Mouse (Mus musculus) CH12.LX (cell line): Measurements from ENCODE around the gene Ift43. TPM values are rescaled to one million over a fixed set of nuclear protein-coding genes. Genes with fewer than 3 reads are reported as not detected.

Source experiments
- DNase-seq: peaks from one replicate; pipeline ENCODE4 v3.0.0-alpha.2; 2013; ENCODE audit errors: extremely low read depth
- H3K27ac ChIP-seq: 2 replicates; pipeline ENCODE4 v1.5.1; 2012; ENCODE audit warnings: low read depth, mild to moderate bottlenecking, control low read depth, moderate library complexity; ENCODE audit not compliant: insufficient read depth
- H3K27me3 ChIP-seq: replicated peaks from 2 replicates; pipeline ENCODE3; 2012; ENCODE audit warnings: inconsistent platforms
- H3K36me3 ChIP-seq, 2 experiments: replicated peaks in 1 of 2; 2 replicates each; pipeline versions ENCODE3 to v1.6.1; 2012; ENCODE audit warnings: inconsistent platforms in 1 of 2, low read length in 1 of 2, mild to moderate bottlenecking in 1 of 2, mixed read lengths in 1 of 2, moderate library complexity in 1 of 2; ENCODE audit not compliant: control insufficient read depth in 1 of 2, insufficient read depth in 1 of 2
- H3K4me1 ChIP-seq, 2 experiments: 2 replicates each; pipeline ENCODE4 v1.6.1; 2012; ENCODE audit warnings: inconsistent platforms in 1 of 2, moderate library complexity in 1 of 2; ENCODE audit not compliant: insufficient read depth in 2 of 2, control insufficient read depth in 1 of 2
- H3K4me2 ChIP-seq: 2 replicates; pipeline ENCODE4 v1.6.1; 2012; ENCODE audit warnings: low read depth, mild to moderate bottlenecking, control low read depth; ENCODE audit not compliant: poor library complexity, insufficient read depth, severe bottlenecking
- H3K4me3 ChIP-seq, 3 experiments: fragments of 150-350 bp in 1 of 3; sonication (generic) in 1 of 3; replicated peaks in 1 of 3; 2 replicates each; pipeline versions ENCODE3 to v1.5.1; 2011 to 2012; ENCODE audit warnings: low read depth in 2 of 3, low read length in 2 of 3, mild to moderate bottlenecking in 2 of 3, moderate library complexity in 2 of 3, control low read depth in 1 of 3, improper control_type of control experiment in 1 of 3, inconsistent platforms in 1 of 3, mixed read lengths in 1 of 3; ENCODE audit not compliant: poor library complexity in 1 of 3
- H3K79me2 ChIP-seq: replicated peaks from 2 replicates; pipeline ENCODE4 v1.6.1; 2012; ENCODE audit warnings: mild to moderate bottlenecking, moderate library complexity; ENCODE audit not compliant: control insufficient read depth, poor library complexity, insufficient read depth, severe bottlenecking; ENCODE audit errors: extremely low read depth
- H3K9ac ChIP-seq: 2 replicates; pipeline ENCODE4 v1.6.1; 2012; ENCODE audit warnings: low read depth, mild to moderate bottlenecking, control low read depth, moderate library complexity; ENCODE audit not compliant: insufficient read depth
- H3K9me3 ChIP-seq: replicated peaks from 2 replicates; pipeline ENCODE3; 2012; ENCODE audit warnings: low read length, inconsistent platforms, mixed read lengths
- BHLHE40 ChIP-seq: IDR thresholded peaks from 2 replicates; pipeline ENCODE4 v1.6.1; 2011; ENCODE audit warnings: mild to moderate bottlenecking, low read depth, low read length, improper control_type of control experiment
- CHD1 ChIP-seq: IDR thresholded peaks from 2 replicates; pipeline ENCODE4 v1.6.1; 2012; ENCODE audit warnings: low read depth, low read length, improper control_type of control experiment, inconsistent platforms
- E2F4 ChIP-seq: IDR thresholded peaks from 2 replicates; pipeline ENCODE4 v1.6.1; 2011; ENCODE audit warnings: low read depth, low read length, improper control_type of control experiment; ENCODE audit not compliant: insufficient replicate concordance
- ELF1 ChIP-seq: IDR thresholded peaks from 2 replicates; pipeline ENCODE4 v1.6.1; 2014; ENCODE audit warnings: low read depth, mild to moderate bottlenecking, inconsistent platforms, low read length, improper control_type of control experiment
- EP300 ChIP-seq: IDR thresholded peaks from 2 replicates; pipeline ENCODE4 v1.6.1; 2011; ENCODE audit warnings: low read length, improper control_type of control experiment
- IRF4 ChIP-seq: IDR thresholded peaks from 2 replicates; pipeline ENCODE4 v1.6.1; 2014; ENCODE audit warnings: low read depth, mild to moderate bottlenecking, inconsistent platforms, low read length, improper control_type of control experiment
- JUND ChIP-seq: conservative IDR thresholded peaks from 2 replicates; pipeline ENCODE4 v1.6.1; 2011; ENCODE audit warnings: low read depth, low read length, improper control_type of control experiment
- KAT2A ChIP-seq: IDR thresholded peaks from 2 replicates; pipeline ENCODE4 v1.6.1; 2012; ENCODE audit warnings: low read length, improper control_type of control experiment, inconsistent platforms; ENCODE audit not compliant: insufficient replicate concordance
- MAX ChIP-seq: IDR thresholded peaks from 2 replicates; pipeline ENCODE4 v1.6.1; 2011; ENCODE audit warnings: low read length, improper control_type of control experiment
- MEF2A ChIP-seq: IDR thresholded peaks from 2 replicates; pipeline ENCODE4 v1.6.1; 2014; ENCODE audit warnings: low read depth, mild to moderate bottlenecking, inconsistent platforms, low read length, improper control_type of control experiment, borderline replicate concordance
- MXI1 ChIP-seq: IDR thresholded peaks from 2 replicates; pipeline ENCODE4 v1.6.1; 2011; ENCODE audit warnings: mild to moderate bottlenecking, low read depth, low read length, improper control_type of control experiment
- NRF1 ChIP-seq: IDR thresholded peaks from 2 replicates; pipeline ENCODE4 v1.6.1; 2014; ENCODE audit warnings: low read depth, mild to moderate bottlenecking, inconsistent platforms, low read length, improper control_type of control experiment, moderate library complexity
- PAX5 ChIP-seq: IDR thresholded peaks from 2 replicates; pipeline ENCODE4 v1.6.1; 2012; ENCODE audit warnings: low read length, inconsistent platforms, mixed read lengths
- POLR2AphosphoS2 ChIP-seq: IDR thresholded peaks from 2 replicates; pipeline ENCODE4 v1.6.1; 2011; ENCODE audit warnings: low read depth, low read length, improper control_type of control experiment
- SIN3A ChIP-seq: IDR thresholded peaks from 2 replicates; pipeline ENCODE4 v1.6.1; 2012; ENCODE audit warnings: low read length, improper control_type of control experiment, inconsistent platforms
- TBP ChIP-seq: conservative IDR thresholded peaks from 2 replicates; pipeline ENCODE4 v1.6.1; 2011; ENCODE audit warnings: low read depth, low read length, improper control_type of control experiment
- TCF12 ChIP-seq: IDR thresholded peaks from 2 replicates; pipeline ENCODE4 v1.6.1; 2014; ENCODE audit warnings: low read depth, mild to moderate bottlenecking, inconsistent platforms, low read length, improper control_type of control experiment
- USF2 ChIP-seq: conservative IDR thresholded peaks from 2 replicates; pipeline ENCODE4 v1.6.1; 2011; ENCODE audit warnings: low read depth, low read length, improper control_type of control experiment
- ZMIZ1 ChIP-seq: IDR thresholded peaks from 2 replicates; pipeline ENCODE4 v1.6.1; 2012; ENCODE audit warnings: low read depth, mild to moderate bottlenecking, inconsistent platforms, low read length, improper control_type of control experiment
- dilution Hi-C: fragments of 300-500 bp; cut with MboI; formaldehyde crosslinking; loops from 2 replicates; pipeline ENCODE4 v1.14.3; 2020; ENCODE audit warnings: low sequenced_read_pairs; ENCODE audit not compliant: extremely low pct_unique_long_range_greater_than_20kb, extremely low pct_ligation_motif_present
- in situ Hi-C: fragments of 300-500 bp; cut with MboI; formaldehyde crosslinking; loops from 3 replicates; pipeline ENCODE4 v1.14.3; 2019; ENCODE audit warnings: low sequenced_read_pairs, low pct_ligation_motif_present, low pct_unique_long_range_greater_than_20kb, mixed read lengths
- polyA plus RNA-seq: library from polyadenylated mRNA; unstranded; fragments of >175 nt; gene quantifications from 2 replicates; pipeline ENCODE4 v1.2.1, GENCODE M21; 2012; ENCODE audit warnings: low read depth; ENCODE audit not compliant: insufficient read length
- total RNA-seq, 2 experiments: library from RNA; depleted of rRNA; stranded (reverse); fragments of 300-350 nt in 1 of 2; fragments of >200 nt in 1 of 2; gene quantifications; 2 replicates each; pipeline ENCODE4 v1.2.3; 2012 to 2014

Ift43 gene
- total and polyA plus RNA-seq, 3 experiments, result 2.0 to 8.6 (median 2.8) TPM

- Histone ChIP-seq H3K9ac (no peak overlapping the region), H3K27me3 (no peaks in the 10 kb centered on the region), H3K4me1 (peaks cover 4 to 33% of the 10 kb centered on the region in 2 experiments; a peak in 3 of 4 replicates), H3K4me3 (no peak overlapping the region), H3K27ac (peak overlapping the region; percentile 12; the same call in 1 of the 2 replicates), H3K79me2 (no peaks in the 10 kb centered on the region), H3K9me3 (peaks cover 6% of the 10 kb centered on the region), H3K4me2 (no peak overlapping the region), H3K36me3 (peaks cover 0 to 10% of the 10 kb centered on the region in 2 experiments)
- DNase-seq, result no peak
- in situ Hi-C loops (no loop called here), dilution Hi-C loops (no loop called here)
- TF ChIP-seq TCF12 (no peak), JUND (no peak), MAX (no peak), CHD1 (no peak), MXI1 (no peak), EP300 (no peak), MEF2A (no peak), PAX5 (no peak), POLR2AphosphoS2 (no peak), KAT2A (no peak)
Observed at GRCm38 (mm10) chr12:86046141-86046540, 36.2 kb upstream of the Ift43 start.

- DNase-seq, result no peak
- in situ Hi-C loops, result no loop called here
- Histone ChIP-seq H3K27me3 (no peaks in the 10 kb centered on the region), H3K4me2 (no peak overlapping the region), H3K4me1 (peaks cover 4 to 39% of the 10 kb centered on the region in 2 experiments; a peak in 3 of 4 replicates), H3K79me2 (no peaks in the 10 kb centered on the region), H3K27ac (no peak overlapping the region), H3K9ac (no peak overlapping the region), H3K4me3 (no peak overlapping the region), H3K36me3 (peaks cover 0 to 10% of the 10 kb centered on the region in 2 experiments), H3K9me3 (peaks cover 6% of the 10 kb centered on the region)
- TF ChIP-seq TBP, result no peak
- no peak for TF ChIP-seq NRF1
- TF ChIP-seq BHLHE40, result no peak
- TF ChIP-seq JUND, result no peak
- TF ChIP-seq IRF4, result no peak
- no peak for TF ChIP-seq PAX5
- dilution Hi-C loops, result no loop called here
Observed at GRCm38 (mm10) chr12:86046776-86047175, 35.6 kb upstream of the Ift43 start.

DNA sequence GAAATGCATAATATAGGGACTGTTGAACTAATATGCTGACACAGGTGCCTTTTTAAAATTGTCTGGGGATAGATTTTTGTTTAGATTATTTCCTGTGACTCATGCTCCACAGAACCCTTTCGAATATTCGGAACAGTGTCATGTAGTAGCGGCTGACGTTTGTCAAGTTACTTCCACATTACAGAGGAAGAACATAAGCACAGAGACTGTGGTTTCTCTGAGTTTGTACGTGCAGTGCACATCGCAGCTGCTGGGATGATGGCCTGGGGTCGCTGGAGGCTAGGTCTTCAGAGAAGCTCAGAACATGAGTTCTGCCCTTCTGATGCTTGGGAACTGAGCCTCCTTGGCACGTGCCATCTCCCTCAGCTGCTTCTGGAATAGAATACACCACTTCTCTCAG lies 35.0 kb upstream of the Ift43 start:
- H3K9me3 ChIP-seq, result peaks cover 6% of the 10 kb centered on the region
- H3K27me3 ChIP-seq, result no peaks in the 10 kb centered on the region
- DNase-seq, result no peak
- no peak overlapping the region for H3K9ac ChIP-seq
- in situ Hi-C loops (no loop called here), dilution Hi-C loops (no loop called here)
- H3K27ac ChIP-seq, result no peak overlapping the region
- H3K36me3 ChIP-seq, result peaks cover 0 to 10% of the 10 kb centered on the region in 2 experiments
- no peaks in the 10 kb centered on the region for H3K79me2 ChIP-seq
- no peak overlapping the region for H3K4me3 ChIP-seq
- no peak for TF ChIP-seq ELF1
- TF ChIP-seq IRF4, result no peak
- no peak for TF ChIP-seq MEF2A
- TF ChIP-seq E2F4, result no peak
- no peak for TF ChIP-seq SIN3A
- TF ChIP-seq ZMIZ1, result no peak
- TF ChIP-seq USF2, result no peak
- no peak for TF ChIP-seq MXI1
- H3K4me2 ChIP-seq, result no peak overlapping the region
- peaks cover 4 to 39% of the 10 kb centered on the region in 2 experiments; a peak in 3 of 4 replicates for H3K4me1 ChIP-seq
